Comparison of ENCODE assay signal across 16 mouse cellular contexts in genomic region chr9:68719286-68719685, GRCm38 (mm10).
"Had no signal": no experiment of that assay in that cellular context is flagged by ENCODE, and none has a peak within 500 bp of the region (broad histone marks: within the 10 kb centered on the region; RNA-seq: fewer than 3 reads in every experiment).

No protein-coding gene starts in this region.

- H3K36me3 ChIP-seq: limb, embryonic 10.5 days; liver, embryonic 15.5 days; midbrain, embryonic 10.5 days; stomach, embryonic 15.5 days had no signal

- ATAC-seq: lung, postnatal 0 days; midbrain, embryonic 16.5 days had no signal

- H3K27ac ChIP-seq: layer of hippocampus, adult 2 months; left cerebral cortex, adult 2 months; limb, embryonic 10.5 days; liver, embryonic 15.5 days; midbrain, embryonic 10.5 days; stomach, embryonic 15.5 days had no signal

- H3K9me3 ChIP-seq: limb, embryonic 10.5 days; liver, embryonic 15.5 days; midbrain, embryonic 10.5 days; stomach, embryonic 15.5 days had no signal

- H3K27me3 ChIP-seq: liver, embryonic 15.5 days; stomach, embryonic 15.5 days had no signal

- H3K9ac ChIP-seq: liver, embryonic 15.5 days; stomach, embryonic 15.5 days had no signal

- DNase-seq: kidney, postnatal 10 days; kidney, postnatal 4 days; lung, adult 2 months; lung, postnatal 36 days; right cerebral cortex, postnatal 14 days; thymus, adult 2 months; thymus, postnatal 25 days had no signal

- H3K4me1 ChIP-seq: limb, embryonic 10.5 days; liver, embryonic 15.5 days; midbrain, embryonic 10.5 days; stomach, embryonic 15.5 days had no signal

- H3K4me2 ChIP-seq: liver, embryonic 11.5 days; liver, embryonic 15.5 days; stomach, embryonic 15.5 days had no signal

- H3K4me3 ChIP-seq: layer of hippocampus, adult 2 months; left cerebral cortex, adult 2 months; limb, embryonic 10.5 days; liver, embryonic 15.5 days; midbrain, embryonic 10.5 days; stomach, embryonic 15.5 days had no signal
